Mouse (Mus musculus): Measurements from ENCODE around the gene 1700016D06Rik.

DNA sequence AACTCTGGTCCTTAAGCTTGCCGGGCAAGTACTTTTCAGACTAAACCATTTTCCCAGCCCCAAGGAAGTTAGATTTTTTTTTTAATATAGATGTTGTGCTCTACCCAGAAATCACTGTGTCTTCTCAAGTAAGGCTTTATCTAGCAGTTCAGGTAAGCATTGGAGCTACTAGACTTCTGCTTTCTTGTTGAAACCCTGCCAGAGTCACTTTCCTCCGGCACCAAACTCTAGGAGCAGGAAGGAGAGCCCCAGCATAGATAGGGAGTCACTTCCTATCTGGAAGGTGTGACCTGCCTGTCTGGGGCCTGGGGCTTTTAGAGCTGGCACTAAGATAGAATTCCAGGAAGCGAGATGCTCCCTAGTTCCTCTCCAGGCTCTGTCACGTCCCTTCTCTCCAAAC is 16.3 kb upstream of the 1700016D06Rik start:
- TF ChIP-seq CTCF (IDR thresholded peaks at IDR 0.05; ENCODE audit: control insufficient read depth, insufficient read depth, insufficient replicate concordance, low read depth, low read length): no peak
- TF ChIP-seq POLR2A (IDR thresholded peaks at IDR 0.05; ENCODE audit: control insufficient read depth, low read depth, low read length): no peak
